ENCODE assay signal across 12 mouse cellular contexts in the genomic region with DNA sequence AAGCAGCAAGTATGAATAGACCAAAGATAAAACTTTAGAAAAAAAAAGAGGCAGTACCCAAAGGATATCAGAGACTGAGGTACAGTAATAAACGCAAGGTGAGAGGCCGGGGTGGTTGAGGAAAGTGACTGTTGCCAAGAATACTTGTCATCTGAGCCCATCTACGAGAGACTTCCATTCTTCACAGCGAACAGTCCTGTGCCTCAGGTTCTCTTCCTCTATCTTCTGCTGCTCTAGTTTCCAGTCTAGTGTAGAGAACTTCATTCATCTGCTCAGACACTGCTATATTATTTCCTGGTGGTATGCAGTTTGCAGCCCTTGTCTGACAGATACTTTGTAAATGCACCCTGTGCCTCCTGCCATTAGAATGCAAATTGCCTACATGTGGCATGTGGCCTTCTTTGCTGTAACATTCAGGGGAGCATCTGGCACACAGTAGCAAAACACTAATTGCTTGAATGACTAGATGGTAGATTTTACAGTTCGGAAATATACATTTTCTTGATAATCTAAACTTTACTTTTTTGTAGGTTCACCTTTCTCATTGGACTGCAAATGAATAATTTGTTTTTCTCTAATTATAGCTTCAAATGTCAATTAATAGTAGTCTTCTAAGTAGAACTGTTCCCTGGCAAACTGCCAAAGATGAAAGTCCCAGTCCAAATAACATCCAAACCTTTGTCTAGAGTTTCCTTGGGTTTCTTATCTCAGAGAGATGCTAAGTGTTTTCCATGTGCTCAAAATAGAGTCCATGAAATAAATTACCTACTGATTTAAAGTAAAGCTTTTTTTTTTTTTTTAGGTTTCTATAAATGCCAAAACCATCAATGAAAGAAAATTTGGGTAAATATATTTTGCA. TPM values are rescaled to one million over a fixed set of nuclear protein-coding genes. Genes with fewer than 3 reads are reported as not detected.
A peak's percentile ranks its signal among the peaks of the same experiment; 100 is the strongest.
DNase-seq lines count a peak whose midpoint lies in the region; ATAC-seq and TF ChIP-seq lines count a peak whose summit lies in the region.
"Had no signal": no experiment of that assay in that cellular context is flagged by ENCODE, and none has a peak within 500 bp of the region (broad histone marks: within the 10 kb centered on the region; RNA-seq: fewer than 3 reads in every experiment).

No protein-coding gene starts in this region.

- intact Hi-C loops in heart, postnatal 25 days (cut with DNase I), result no loop called here

- no peak for TF ChIP-seq CTCF in midbrain, postnatal 0 days (IDR thresholded peaks at IDR 0.05)

- no peak overlapping the region for H3K4me2 ChIP-seq in heart, embryonic 16.5 days (ENCODE audit: low read depth, low read length)
- no peak overlapping the region for H3K4me2 ChIP-seq in midbrain, embryonic 13.5 days (replicated peaks)
- no peak overlapping the region for H3K4me2 ChIP-seq in midbrain, postnatal 0 days (ENCODE audit: low read depth, low read length, poor library complexity, severe bottlenecking)
- H3K4me2 ChIP-seq in hindbrain, embryonic 13.5 days, result no peak overlapping the region
- H3K4me2 ChIP-seq in neural tube, embryonic 14.5 days (ENCODE audit: low read depth, low read length), result no peak overlapping the region
- H3K4me2 ChIP-seq: embryonic facial prominence, embryonic 15.5 days; liver, embryonic 13.5 days had no signal

- ATAC-seq in heart, embryonic 16.5 days (replicated peaks; ENCODE audit: extremely low read depth, insufficient read depth, low FRiP score), result no peak
- peak; percentile 72 for ATAC-seq in midbrain, embryonic 13.5 days
- no peak for ATAC-seq in midbrain, postnatal 0 days (ENCODE audit: low FRiP score)
- ATAC-seq in hindbrain, embryonic 13.5 days (ENCODE audit: low FRiP score), result peak; percentile 63; the same call in 1 of the 2 replicates
- peak; percentile 64; the same call in 1 of the 2 replicates for ATAC-seq in neural tube, embryonic 14.5 days (ENCODE audit: low read depth)

- WGBS in heart, embryonic 16.5 days, result 55% methylated on average over 5 of the region's 5 CpGs
- WGBS in midbrain, embryonic 13.5 days, result 75% methylated on average over 5 of the region's 5 CpGs
- 76% methylated on average over 5 of the region's 5 CpGs for WGBS in midbrain, postnatal 0 days
- WGBS in hindbrain, embryonic 13.5 days, result 61% methylated on average over 5 of the region's 5 CpGs
- WGBS in neural tube, embryonic 14.5 days, result 65% methylated on average over 5 of the region's 5 CpGs
- 68% methylated on average over 5 of the region's 5 CpGs for WGBS in heart, embryonic 10.5 days

- H3K27me3 ChIP-seq in heart, embryonic 16.5 days (ENCODE audit: control insufficient read depth, insufficient read depth, low read length), result no peaks in the 10 kb centered on the region
- no peaks in the 10 kb centered on the region for H3K27me3 ChIP-seq in midbrain, embryonic 13.5 days
- peaks cover 4% of the 10 kb centered on the region; the same call in 1 of the 2 replicates for H3K27me3 ChIP-seq in midbrain, postnatal 0 days (ENCODE audit: insufficient read depth, low read length)
- 0 out of 2 replicates have a peak, but pooled peaks cover 10% of the 10 kb centered on the region for H3K27me3 ChIP-seq in hindbrain, embryonic 13.5 days
- H3K27me3 ChIP-seq in neural tube, embryonic 14.5 days (ENCODE audit: control insufficient read depth, insufficient read depth, low read length), result no peaks in the 10 kb centered on the region
- no peaks in the 10 kb centered on the region for H3K27me3 ChIP-seq in heart, embryonic 10.5 days (ENCODE audit: insufficient read depth, poor library complexity, severe bottlenecking)
- H3K27me3 ChIP-seq: embryonic facial prominence, embryonic 15.5 days had no signal

- no peak overlapping the region for H3K9ac ChIP-seq in heart, embryonic 16.5 days (ENCODE audit: low read length)
- no peak overlapping the region for H3K9ac ChIP-seq in midbrain, embryonic 13.5 days (replicated peaks)
- H3K9ac ChIP-seq in midbrain, postnatal 0 days (replicated peaks; ENCODE audit: low read length, poor library complexity, severe bottlenecking), result no peak overlapping the region
- H3K9ac ChIP-seq in hindbrain, embryonic 13.5 days, result no peak overlapping the region
- H3K9ac ChIP-seq in neural tube, embryonic 14.5 days (replicated peaks; ENCODE audit: low read depth, low read length), result no peak overlapping the region
- H3K9ac ChIP-seq: embryonic facial prominence, embryonic 15.5 days; liver, embryonic 13.5 days had no signal

- H3K4me3 ChIP-seq in heart, embryonic 16.5 days (ENCODE audit: low read length), result no peak overlapping the region
- no peak overlapping the region for H3K4me3 ChIP-seq in midbrain, embryonic 13.5 days (replicated peaks)
- H3K4me3 ChIP-seq in midbrain, postnatal 0 days (ENCODE audit: low read depth, low read length), result no peak overlapping the region
- H3K4me3 ChIP-seq in hindbrain, embryonic 13.5 days, result no peak overlapping the region
- H3K4me3 ChIP-seq in neural tube, embryonic 14.5 days (ENCODE audit: low read depth, low read length), result no peak overlapping the region
- no peak overlapping the region for H3K4me3 ChIP-seq in heart, embryonic 10.5 days
- H3K4me3 ChIP-seq: embryonic facial prominence, embryonic 15.5 days; liver, embryonic 13.5 days had no signal

- DNase-seq in heart, postnatal 25 days (ENCODE audit: low spot score), result no peak
- DNase-seq in midbrain, postnatal 0 days (ENCODE audit: low spot score), result no peak
- no peak for DNase-seq in adrenal gland, postnatal 10 days
- no peak for DNase-seq in heart, embryonic 10.5 days (ENCODE audit: low spot score)
- DNase-seq: cerebellum, adult 9-10 months; gastrocnemius, postnatal 10 days; liver, embryonic 13.5 days had no signal

- H3K4me1 ChIP-seq in heart, embryonic 16.5 days (ENCODE audit: control insufficient read depth, insufficient read depth, low read length), result peaks cover 7% of the 10 kb centered on the region
- H3K4me1 ChIP-seq in midbrain, embryonic 13.5 days (replicated peaks), result 0 out of 2 replicates have a peak, but pooled peaks cover 4% of the 10 kb centered on the region
- H3K4me1 ChIP-seq in midbrain, postnatal 0 days (ENCODE audit: insufficient read depth, low read length), result no peaks in the 10 kb centered on the region
- H3K4me1 ChIP-seq in hindbrain, embryonic 13.5 days (replicated peaks), result 0 out of 2 replicates have a peak, but pooled peaks cover 4% of the 10 kb centered on the region
- no peaks in the 10 kb centered on the region for H3K4me1 ChIP-seq in neural tube, embryonic 14.5 days (ENCODE audit: control insufficient read depth, insufficient read depth, low read length)
- no peaks in the 10 kb centered on the region for H3K4me1 ChIP-seq in heart, embryonic 10.5 days
- H3K4me1 ChIP-seq: embryonic facial prominence, embryonic 15.5 days had no signal

- no peaks in the 10 kb centered on the region for H3K9me3 ChIP-seq in heart, embryonic 16.5 days (replicated peaks; ENCODE audit: control insufficient read depth, low read length)
- H3K9me3 ChIP-seq in midbrain, embryonic 13.5 days, result no peaks in the 10 kb centered on the region
- H3K9me3 ChIP-seq in midbrain, postnatal 0 days (ENCODE audit: low read length), result no peaks in the 10 kb centered on the region
- H3K9me3 ChIP-seq in hindbrain, embryonic 13.5 days, result no peaks in the 10 kb centered on the region
- no peaks in the 10 kb centered on the region for H3K9me3 ChIP-seq in neural tube, embryonic 14.5 days (ENCODE audit: control insufficient read depth, low read length)
- no peaks in the 10 kb centered on the region for H3K9me3 ChIP-seq in heart, embryonic 10.5 days
- H3K9me3 ChIP-seq: embryonic facial prominence, embryonic 15.5 days; liver, embryonic 13.5 days had no signal

- H3K36me3 ChIP-seq in heart, embryonic 16.5 days (ENCODE audit: control insufficient read depth, insufficient read depth), result no peaks in the 10 kb centered on the region
- no peaks in the 10 kb centered on the region for H3K36me3 ChIP-seq in midbrain, embryonic 13.5 days
- no peaks in the 10 kb centered on the region for H3K36me3 ChIP-seq in midbrain, postnatal 0 days (ENCODE audit: insufficient read depth, low read length)
- no peaks in the 10 kb centered on the region for H3K36me3 ChIP-seq in hindbrain, embryonic 13.5 days
- H3K36me3 ChIP-seq in neural tube, embryonic 14.5 days (ENCODE audit: control insufficient read depth, insufficient read depth, low read length), result no peaks in the 10 kb centered on the region
- H3K36me3 ChIP-seq in heart, embryonic 10.5 days, result no peaks in the 10 kb centered on the region
- H3K36me3 ChIP-seq: embryonic facial prominence, embryonic 15.5 days; liver, embryonic 13.5 days had no signal

- H3K27ac ChIP-seq in heart, embryonic 16.5 days (ENCODE audit: low read length), result 0 out of 2 replicates have a peak overlapping the region, but pooled peaks have one; percentile 10
- no peak overlapping the region for H3K27ac ChIP-seq in midbrain, embryonic 13.5 days
- no peak overlapping the region for H3K27ac ChIP-seq in midbrain, postnatal 0 days (ENCODE audit: low read depth, low read length)
- H3K27ac ChIP-seq in hindbrain, embryonic 13.5 days, result no peak overlapping the region; the same call in 1 of the 2 replicates
- no peak overlapping the region for H3K27ac ChIP-seq in neural tube, embryonic 14.5 days (ENCODE audit: low read depth, low read length)
- no peak overlapping the region for H3K27ac ChIP-seq in heart, embryonic 10.5 days
- H3K27ac ChIP-seq: embryonic facial prominence, embryonic 15.5 days; liver, embryonic 13.5 days had no signal

RNA-seq across cellular contexts. Expression of a gene that starts 5.0 kb away (rescaled TPM):
- polyA plus RNA-seq in heart, embryonic 16.5 days (2015; fragmentation: Nextera tagmentation; extraction: Ambion mirVana), result 33.7 and 34.6 TPM in 2 replicates
- total RNA-seq in heart, postnatal 25 days (2021), result 10 to 100 TPM; 72.9 to 77.9 TPM
- polyA plus RNA-seq in midbrain, embryonic 13.5 days (2015; fragmentation: Nextera tagmentation; extraction: Ambion mirVana), result 22.2 and 22.6 TPM in 2 replicates
- 15.1 and 29.5 TPM in 2 replicates for total RNA-seq in midbrain, postnatal 0 days (2014; rRNA removed)
- polyA plus RNA-seq in midbrain, postnatal 0 days (2015; fragmentation: Nextera tagmentation; extraction: Ambion mirVana), result 12.6 and 13.2 TPM in 2 replicates
- 19.1 and 21.5 TPM in 2 replicates for polyA plus RNA-seq in hindbrain, embryonic 13.5 days (2015; fragmentation: Nextera tagmentation; extraction: Ambion mirVana)
- 23.0 and 24.3 TPM in 2 replicates for polyA plus RNA-seq in neural tube, embryonic 14.5 days (2014; fragmentation: Nextera tagmentation; extraction: Ambion mirVana)
- total RNA-seq in adrenal gland, postnatal 10 days (2021), result 10 to 100 TPM; 42.9 to 44.3 TPM
- 17.1 and 26.8 TPM in 2 replicates for polyA plus RNA-seq in heart, embryonic 10.5 days (2016; fragmentation: Nextera tagmentation; extraction: Ambion mirVana)

RNA-seq across cellular contexts. Expression of a gene that starts 23.8 kb away (rescaled TPM):
- polyA plus RNA-seq in heart, embryonic 16.5 days (2015; fragmentation: Nextera tagmentation; extraction: Ambion mirVana), result 14.1 and 17.2 TPM in 2 replicates
- 1 to 10 TPM; 3.8 to 5.4 TPM for total RNA-seq in heart, postnatal 25 days (2021)
- polyA plus RNA-seq in midbrain, embryonic 13.5 days (2015; fragmentation: Nextera tagmentation; extraction: Ambion mirVana), result 24.0 and 28.5 TPM in 2 replicates
- 6.5 and 13.4 TPM in 2 replicates for total RNA-seq in midbrain, postnatal 0 days (2014; rRNA removed)
- 15.5 and 17.4 TPM in 2 replicates for polyA plus RNA-seq in midbrain, postnatal 0 days (2015; fragmentation: Nextera tagmentation; extraction: Ambion mirVana)
- 23.9 and 26.6 TPM in 2 replicates for polyA plus RNA-seq in hindbrain, embryonic 13.5 days (2015; fragmentation: Nextera tagmentation; extraction: Ambion mirVana)
- polyA plus RNA-seq in neural tube, embryonic 14.5 days (2014; fragmentation: Nextera tagmentation; extraction: Ambion mirVana), result 20.2 and 23.7 TPM in 2 replicates
- 10 to 100 TPM in 1 of 2 experiments, 1 to 10 TPM in 1; 7.3 to 11.5 TPM for total RNA-seq in adrenal gland, postnatal 10 days (2021)
- polyA plus RNA-seq in heart, embryonic 10.5 days (2016; fragmentation: Nextera tagmentation; extraction: Ambion mirVana), result 23.1 and 30.3 TPM in 2 replicates

Comparison
In these comparisons a context has a peak if more than half of its experiments do, and no peak if none do; other contexts are left out.
1. ATAC-seq: peak in midbrain, embryonic 13.5 days (single experiment), hindbrain, embryonic 13.5 days (single experiment) and neural tube, embryonic 14.5 days (single experiment); none in heart, embryonic 16.5 days (single experiment) and midbrain, postnatal 0 days (single experiment).